Mouse (Mus musculus): Measurements from ENCODE around the gene Pcdh7. TPM values are rescaled to one million over a fixed set of nuclear protein-coding genes. Genes with fewer than 3 reads are reported as not detected.
"Not testable (repeated sequence)": the region's sequence is repeated elsewhere in the genome, so short reads cannot be mapped to it uniquely, and the experiment has no call there.

Gene Pcdh7
- polyA plus RNA-seq, 1 experiment from 2014 or later, result 29.0 TPM

GRCm38 (mm10) chr5:58083056-58083455 is 365.3 kb downstream of the Pcdh7 start:
- WGBS, result 98% methylated on average over 3 of the region's 3 CpGs
- ATAC-seq (ENCODE audit: low FRiP score), result no peak
- Histone ChIP-seq H3K4me1 (no peaks in the 10 kb centered on the region), H3K4me2 (no peak overlapping the region), H3K27ac (replicated peaks) (no peak overlapping the region), H3K4me3 (replicated peaks) (no peak overlapping the region), H3K9me3 (replicated peaks) (no peaks in the 10 kb centered on the region), H3K27me3 (replicated peaks) (no peaks in the 10 kb centered on the region), H3K9ac (replicated peaks) (no peak overlapping the region), H3K36me3 (no peaks in the 10 kb centered on the region)

- H3K27ac ChIP-seq (replicated peaks), result no peak overlapping the region
- no peaks in the 10 kb centered on the region for H3K4me1 ChIP-seq
- H3K4me3 ChIP-seq (replicated peaks), result no peak overlapping the region
- H3K4me2 ChIP-seq, result no peak overlapping the region
- no peaks in the 10 kb centered on the region for H3K36me3 ChIP-seq
- WGBS, result 83% methylated on average over 6 of the region's 6 CpGs
- H3K9ac ChIP-seq (replicated peaks), result no peak overlapping the region
- no peak for ATAC-seq (ENCODE audit: low FRiP score)
- no peaks in the 10 kb centered on the region for H3K9me3 ChIP-seq (replicated peaks)
- H3K27me3 ChIP-seq (replicated peaks), result no peaks in the 10 kb centered on the region
Measured at GRCm38 (mm10) chr5:58083972-58084371, 366.2 kb downstream of the Pcdh7 start.

DNA sequence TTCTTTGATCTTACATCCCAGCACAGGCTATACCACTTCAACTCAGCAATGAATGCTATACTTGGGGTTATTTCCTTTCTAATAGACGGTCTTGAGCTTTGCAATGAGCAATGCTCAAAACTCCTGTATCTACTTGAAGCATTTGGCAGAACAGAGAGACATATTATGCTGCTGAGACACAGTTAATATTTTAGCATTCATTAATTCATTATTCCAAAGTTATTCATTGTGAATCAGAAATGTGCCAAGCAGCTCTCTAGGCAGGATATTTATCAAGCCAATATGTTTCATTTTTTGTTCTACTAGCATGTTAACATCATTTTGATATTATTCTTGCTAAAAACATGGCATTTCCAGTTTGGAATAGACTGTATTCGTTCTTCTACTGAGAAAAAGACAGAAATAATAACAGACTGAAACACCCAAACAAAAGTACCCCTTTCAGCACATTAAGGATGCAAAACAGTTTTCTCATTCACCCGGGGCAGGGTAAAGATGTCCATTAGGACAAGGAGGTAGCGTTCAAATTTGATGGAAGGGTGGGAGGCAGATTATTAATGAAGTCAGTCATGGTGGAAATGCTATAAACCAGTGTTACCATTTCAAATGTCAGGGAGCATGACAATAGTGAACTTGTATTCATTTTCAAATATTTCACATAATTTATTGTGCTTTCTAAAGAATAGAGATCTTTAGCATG is 391.0 kb downstream of the Pcdh7 start:
- Histone ChIP-seq H3K4me1 (no peaks in the 10 kb centered on the region), H3K4me2 (no peak overlapping the region), H3K4me3 (replicated peaks) (no peak overlapping the region), H3K9me3 (replicated peaks) (no peaks in the 10 kb centered on the region), H3K27me3 (replicated peaks) (no peaks in the 10 kb centered on the region), H3K27ac (replicated peaks) (no peak overlapping the region), H3K9ac (replicated peaks) (no peak overlapping the region), H3K36me3 (no peaks in the 10 kb centered on the region)
- ATAC-seq (ENCODE audit: low FRiP score), result no peak
- WGBS, result 69% methylated on average over 4 of the region's 4 CpGs

DNA sequence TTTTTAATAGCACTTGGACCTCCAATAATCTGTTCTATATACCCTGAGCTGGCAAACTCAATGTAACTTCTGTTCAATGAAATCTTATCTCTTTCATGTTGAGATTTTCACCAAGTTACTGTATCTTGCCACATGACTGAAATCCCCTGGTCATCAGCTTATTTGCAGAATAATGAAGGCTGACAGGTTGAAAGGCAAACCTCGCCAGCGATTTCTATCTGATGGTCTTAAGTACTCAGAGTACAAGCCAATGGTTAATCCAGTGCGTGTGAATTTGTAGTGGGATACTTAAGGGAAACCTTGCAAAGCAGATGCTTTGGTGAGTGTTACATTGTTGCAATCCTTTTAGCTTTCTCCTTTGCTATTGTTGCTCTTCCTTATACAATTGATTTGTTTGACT is 398.3 kb downstream of the Pcdh7 start:
- Histone ChIP-seq H3K4me2 (no peak overlapping the region), H3K27ac (replicated peaks) (no peak overlapping the region), H3K4me3 (replicated peaks) (no peak overlapping the region), H3K4me1 (no peaks in the 10 kb centered on the region), H3K9me3 (replicated peaks) (no peaks in the 10 kb centered on the region), H3K36me3 (no peaks in the 10 kb centered on the region), H3K27me3 (replicated peaks) (no peaks in the 10 kb centered on the region), H3K9ac (replicated peaks) (no peak overlapping the region)
- no peak for ATAC-seq (ENCODE audit: low FRiP score)
- 86% methylated on average over 3 of the region's 3 CpGs for WGBS

DNA sequence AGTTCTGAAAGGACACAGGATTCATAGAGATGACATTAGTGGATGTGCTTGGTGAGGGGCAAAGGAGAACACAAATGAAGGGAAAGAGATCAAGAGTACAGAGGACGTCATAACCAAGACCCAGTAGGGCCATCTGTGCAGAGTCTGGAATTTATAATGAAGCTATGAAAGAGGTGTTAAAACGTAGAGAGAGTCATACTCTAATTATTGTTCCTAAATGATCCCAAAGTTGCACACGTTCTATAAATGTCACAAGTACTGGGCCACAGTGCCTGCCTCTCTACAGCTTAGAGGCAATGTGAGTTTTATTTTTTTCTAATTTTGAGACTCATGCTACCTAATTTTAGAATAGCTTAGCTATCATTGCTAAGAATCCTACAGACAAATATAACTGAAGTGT is 400.1 kb downstream of the Pcdh7 start:
- H3K36me3 ChIP-seq, result no peaks in the 10 kb centered on the region
- no peak overlapping the region for H3K27ac ChIP-seq (replicated peaks)
- no peak for ATAC-seq (ENCODE audit: low FRiP score)
- H3K4me3 ChIP-seq (replicated peaks), result no peak overlapping the region
- H3K4me2 ChIP-seq, result no peak overlapping the region
- no peaks in the 10 kb centered on the region for H3K27me3 ChIP-seq (replicated peaks)
- H3K9me3 ChIP-seq (replicated peaks), result no peaks in the 10 kb centered on the region
- WGBS, result 62% methylated on average over 3 of the region's 3 CpGs
- no peak overlapping the region for H3K9ac ChIP-seq (replicated peaks)
- no peaks in the 10 kb centered on the region for H3K4me1 ChIP-seq

DNA sequence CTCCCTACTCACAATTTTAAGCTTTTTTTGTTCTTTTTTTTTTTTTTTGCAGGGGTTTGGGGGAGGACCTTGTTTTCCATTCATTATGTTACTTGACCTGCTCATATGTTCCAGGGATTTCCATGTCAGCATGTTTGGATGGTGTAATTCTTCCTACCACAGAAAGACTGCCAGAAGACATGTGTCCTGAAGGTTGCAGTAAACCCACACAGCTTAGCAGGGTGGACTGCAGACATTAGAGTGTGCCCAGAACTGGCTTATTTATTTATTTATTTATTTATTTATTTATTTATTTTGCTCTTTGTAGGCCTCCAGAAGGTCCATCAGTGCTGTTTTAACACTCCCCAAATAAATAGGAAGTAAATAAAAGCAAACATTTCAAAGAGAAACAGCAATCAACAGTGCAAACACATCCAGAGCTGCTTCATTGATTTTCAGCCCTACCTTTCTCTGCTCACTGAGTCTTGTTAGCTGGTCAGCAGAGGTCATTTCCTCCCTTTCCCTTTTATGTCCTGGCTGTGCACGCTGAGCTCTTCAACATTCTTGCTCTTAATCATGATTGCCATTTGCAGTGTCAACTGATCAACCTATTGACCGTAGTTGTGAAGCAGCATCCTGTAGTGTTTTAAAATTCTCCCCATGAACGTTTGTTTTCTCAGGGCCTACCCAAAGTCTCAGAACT is 401.3 kb downstream of the Pcdh7 start:
- H3K9me3 ChIP-seq (replicated peaks), result no peaks in the 10 kb centered on the region
- no peak overlapping the region for H3K27ac ChIP-seq (replicated peaks)
- H3K4me1 ChIP-seq, result no peaks in the 10 kb centered on the region
- ATAC-seq (ENCODE audit: low FRiP score), result no peak
- no peaks in the 10 kb centered on the region for H3K36me3 ChIP-seq
- H3K9ac ChIP-seq (replicated peaks), result no peak overlapping the region
- no peaks in the 10 kb centered on the region for H3K27me3 ChIP-seq (replicated peaks)
- WGBS, result 34% methylated on average over 3 of the region's 3 CpGs
- no peak overlapping the region for H3K4me2 ChIP-seq
- no peak overlapping the region for H3K4me3 ChIP-seq (replicated peaks)

GRCm38 (mm10) chr5:58143897-58144296 is 426.1 kb downstream of the Pcdh7 start:
- H3K4me3 ChIP-seq (replicated peaks), result no peak overlapping the region
- no peaks in the 10 kb centered on the region for H3K9me3 ChIP-seq (replicated peaks)
- no peaks in the 10 kb centered on the region for H3K27me3 ChIP-seq (replicated peaks)
- no peaks in the 10 kb centered on the region for H3K36me3 ChIP-seq
- no peak overlapping the region for H3K9ac ChIP-seq (replicated peaks)
- no peak overlapping the region for H3K4me2 ChIP-seq
- WGBS, result 66% methylated on average over 2 of the region's 2 CpGs
- ATAC-seq (ENCODE audit: low FRiP score), result no peak
- no peaks in the 10 kb centered on the region for H3K4me1 ChIP-seq
- no peak overlapping the region for H3K27ac ChIP-seq (replicated peaks)

DNA sequence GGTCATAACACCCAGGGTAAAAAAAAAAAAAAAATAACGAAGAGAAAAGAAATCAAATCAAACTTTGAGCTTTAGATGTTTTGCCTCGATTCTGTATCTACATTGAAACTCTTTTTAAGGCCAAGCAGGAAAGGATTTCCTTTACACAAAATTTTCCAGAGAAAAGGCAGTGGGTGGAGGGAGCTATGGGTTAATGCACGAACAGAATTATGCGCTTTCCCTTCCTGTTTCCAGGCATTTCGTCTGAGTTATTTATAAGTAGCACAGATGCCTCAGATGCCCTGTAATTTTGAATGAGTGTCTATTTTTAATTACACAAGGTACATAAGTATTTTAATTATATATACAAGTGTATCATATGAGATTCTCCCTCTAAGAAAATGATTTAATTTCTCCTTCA is 436.2 kb downstream of the Pcdh7 start:
- Histone ChIP-seq H3K27me3 (replicated peaks) (no peaks in the 10 kb centered on the region), H3K9ac (replicated peaks) (no peak overlapping the region), H3K9me3 (replicated peaks) (no peaks in the 10 kb centered on the region), H3K27ac (replicated peaks) (no peak overlapping the region), H3K4me1 (no peaks in the 10 kb centered on the region), H3K36me3 (no peaks in the 10 kb centered on the region), H3K4me3 (replicated peaks) (no peak overlapping the region), H3K4me2 (no peak overlapping the region)
- no peak for ATAC-seq (ENCODE audit: low FRiP score)
- WGBS, result 67% methylated on average over 5 of the region's 5 CpGs

DNA sequence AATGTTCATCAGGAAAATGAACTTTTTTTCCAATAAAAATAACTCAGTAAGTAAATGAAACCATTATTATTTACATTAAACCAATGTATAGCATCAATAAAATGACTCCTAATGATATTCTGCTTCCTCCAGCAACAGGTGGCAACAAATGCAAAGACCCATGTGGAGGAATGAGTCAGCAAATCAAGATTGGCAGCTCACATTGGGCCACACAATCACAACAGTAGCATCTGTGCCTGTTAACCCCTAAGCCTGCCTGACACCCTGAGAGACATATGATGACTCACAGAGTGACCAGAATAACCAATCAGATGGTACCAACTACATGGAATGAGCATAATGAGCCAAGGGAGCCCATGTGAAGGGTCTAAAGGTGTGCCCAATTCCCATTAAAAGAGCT is 454.5 kb downstream of the Pcdh7 start:
- Histone ChIP-seq H3K4me1 (no peaks in the 10 kb centered on the region), H3K27ac (replicated peaks) (no peak overlapping the region), H3K36me3 (no peaks in the 10 kb centered on the region), H3K9ac (replicated peaks) (no peak overlapping the region), H3K4me3 (replicated peaks) (no peak overlapping the region), H3K4me2 (no peak overlapping the region), H3K9me3 (replicated peaks) (no peaks in the 10 kb centered on the region), H3K27me3 (replicated peaks) (no peaks in the 10 kb centered on the region)
- ATAC-seq (ENCODE audit: low FRiP score), result no peak

GRCm38 (mm10) chr5:58174335-58174734 is 456.6 kb downstream of the Pcdh7 start:
- not testable (repeated sequence) for ATAC-seq (ENCODE audit: low FRiP score); H3K27me3 ChIP-seq (replicated peaks); H3K4me1 ChIP-seq; H3K9ac ChIP-seq (replicated peaks); H3K27ac ChIP-seq (replicated peaks); H3K36me3 ChIP-seq; H3K9me3 ChIP-seq (replicated peaks); H3K4me3 ChIP-seq (replicated peaks); H3K4me2 ChIP-seq

- no peak for ATAC-seq (ENCODE audit: low FRiP score)
- Histone ChIP-seq H3K4me3 (replicated peaks) (no peak overlapping the region), H3K27ac (replicated peaks) (no peak overlapping the region), H3K36me3 (no peaks in the 10 kb centered on the region), H3K27me3 (replicated peaks) (no peaks in the 10 kb centered on the region), H3K9me3 (replicated peaks) (no peaks in the 10 kb centered on the region), H3K4me2 (no peak overlapping the region), H3K9ac (replicated peaks) (no peak overlapping the region), H3K4me1 (no peaks in the 10 kb centered on the region)
- WGBS, result 95% methylated on average over 3 of the region's 3 CpGs
Measured at GRCm38 (mm10) chr5:58175532-58175931, 457.8 kb downstream of the Pcdh7 start.

Measured in neural tube, embryonic 15.5 days (tissue).